Mouse (Mus musculus): ENCODE data around the gene Olfr1198. TPM values are rescaled to one million over a fixed set of nuclear protein-coding genes. Genes with fewer than 3 reads are reported as not detected.

The Olfr1198 gene
- not detected in 2 replicates for polyA plus RNA-seq (2012; rRNA removed)

DNA sequence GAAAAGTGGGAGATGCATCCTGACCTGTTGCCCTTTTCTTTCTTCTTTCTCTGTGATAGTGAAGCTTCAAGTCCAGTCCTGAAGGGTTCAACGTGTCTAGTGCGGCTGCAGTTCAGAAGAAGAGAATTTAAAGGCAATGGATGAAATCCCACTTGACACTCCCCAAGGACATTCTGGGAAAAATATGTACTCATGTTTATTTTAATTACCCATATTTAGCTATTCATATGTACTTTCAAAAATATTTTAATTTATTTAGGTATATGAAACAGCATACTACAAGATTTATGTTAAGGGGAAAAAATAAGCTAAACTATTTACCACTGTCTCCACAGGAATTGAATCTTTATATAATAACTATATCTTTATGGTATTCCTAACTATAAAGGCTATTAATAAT, at the start of gene Olfr1198:
Gene Olfr1198, minus strand, starts transcription at position 101 of the 400 bp plus-strand sequence.
- no peak for DNase-seq (ENCODE audit: low spot score)

- DNase-seq (ENCODE audit: low spot score): no peak
Observed at GRCm38 (mm10) chr2:88792736-88793135, 41.6 kb upstream of the Olfr1198 start, which contains the start of gene Olfr1201. Gene Olfr1201, plus strand, starts transcription at chr2:88793036.

DNA sequence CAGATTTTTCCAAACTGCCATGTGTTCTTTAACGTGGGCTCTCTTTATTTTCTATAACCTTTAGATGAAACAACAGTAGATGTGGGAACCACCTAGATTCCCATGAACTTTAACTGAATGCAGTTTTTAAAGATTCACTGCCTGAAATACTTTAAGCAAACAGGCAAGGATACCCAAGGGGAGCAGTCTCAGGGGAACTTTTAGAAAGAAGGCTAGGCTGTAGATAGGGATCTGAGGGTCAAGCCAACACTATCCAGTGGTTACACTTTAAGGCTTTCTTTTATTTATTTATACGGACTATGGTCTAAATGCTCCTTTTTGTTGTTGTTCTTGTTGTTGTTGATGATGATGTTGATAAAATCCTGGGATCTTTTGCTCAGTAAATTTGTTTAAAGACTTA, 19.2 kb upstream of the Olfr1198 start, which contains the start of gene Olfr1200:
Gene Olfr1200, minus strand, starts transcription at position 101 of the 400 bp plus-strand sequence.
- no peak for DNase-seq (ENCODE audit: low spot score)

GRCm38 (mm10) chr2:88760369-88760768, 9.2 kb upstream of the Olfr1198 start, which contains the start of gene Olfr1199:
Gene Olfr1199, minus strand, starts transcription at chr2:88760469.
- DNase-seq (ENCODE audit: low spot score): no peak

- no peak for DNase-seq (ENCODE audit: low spot score)
Observed at GRCm38 (mm10) chr2:88743379-88743778, 7.8 kb downstream of the Olfr1198 start.

DNA sequence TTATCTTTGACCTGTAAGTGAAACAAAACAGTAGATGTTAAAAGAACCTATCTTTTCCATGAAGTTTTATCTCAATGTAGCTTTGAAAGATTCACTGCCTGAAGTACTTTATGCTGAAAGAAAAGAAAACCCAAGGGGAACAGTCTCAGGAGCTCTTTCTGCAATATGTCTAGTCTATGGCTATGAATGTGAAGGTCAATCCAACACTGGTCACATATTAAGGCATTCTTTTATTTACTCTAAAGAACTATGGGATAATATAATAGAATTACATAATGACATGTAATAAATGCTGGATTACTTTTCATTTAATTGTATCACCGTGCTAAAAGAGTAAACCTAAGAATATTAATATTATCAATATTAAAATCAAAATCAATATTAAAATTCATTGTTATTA, 18.9 kb downstream of the Olfr1198 start, which contains the start of gene Olfr1197:
Gene Olfr1197, minus strand, starts transcription at position 101 of the 400 bp plus-strand sequence.
- no peak for DNase-seq (ENCODE audit: low spot score)

- no peak for DNase-seq (ENCODE audit: low spot score)
Observed at GRCm38 (mm10) chr2:88704497-88704896, 46.7 kb downstream of the Olfr1198 start, which contains the start of gene Olfr1196. Gene Olfr1196, minus strand, starts transcription at chr2:88704597.

Other genes starting within 250 kb of the Olfr1198 start
- not detected in 2 replicates for gene Olfr1186, start 232.8 kb downstream of the Olfr1198 start, polyA plus RNA-seq (2012; rRNA removed)
- gene Olfr1188, start 194.4 kb downstream of the Olfr1198 start, polyA plus RNA-seq (2012; rRNA removed): not detected in 2 replicates
- gene Olfr1189, start 164.9 kb downstream of the Olfr1198 start, polyA plus RNA-seq (2012; rRNA removed): not detected in 2 replicates
- gene Olfr1191-ps1, start 110.8 kb downstream of the Olfr1198 start, polyA plus RNA-seq (2012; rRNA removed): not detected in 2 replicates
- not detected in 2 replicates for gene Olfr1192-ps1, start 102.9 kb downstream of the Olfr1198 start, polyA plus RNA-seq (2012; rRNA removed)
- not detected in 2 replicates for gene Olfr1193, start 75.7 kb downstream of the Olfr1198 start, polyA plus RNA-seq (2012; rRNA removed)
- gene Olfr1195, start 62.2 kb downstream of the Olfr1198 start, polyA plus RNA-seq (2012; rRNA removed): not detected in 2 replicates
- not detected in 2 replicates for gene Olfr1196, start 46.8 kb downstream of the Olfr1198 start, polyA plus RNA-seq (2012; rRNA removed)
- gene Olfr1197, start 19.0 kb downstream of the Olfr1198 start, polyA plus RNA-seq (2012; rRNA removed): not detected in 2 replicates
- not detected in 2 replicates for gene Olfr1199, start 9.1 kb upstream of the Olfr1198 start, polyA plus RNA-seq (2012; rRNA removed)
- gene Olfr1200, start 19.1 kb upstream of the Olfr1198 start, polyA plus RNA-seq (2012; rRNA removed): not detected in 2 replicates
- gene Olfr1201, start 41.7 kb upstream of the Olfr1198 start, polyA plus RNA-seq (2012; rRNA removed): not detected in 2 replicates
- not detected in 2 replicates for gene Olfr1202, start 63.1 kb upstream of the Olfr1198 start, polyA plus RNA-seq (2012; rRNA removed)
- gene Olfr1205, start 78.4 kb upstream of the Olfr1198 start, polyA plus RNA-seq (2012; rRNA removed): not detected in 2 replicates
- gene Olfr1204, start 97.9 kb upstream of the Olfr1198 start, polyA plus RNA-seq (2012; rRNA removed): not detected in 2 replicates
- not detected in 2 replicates for gene Olfr1206, start 111.9 kb upstream of the Olfr1198 start, polyA plus RNA-seq (2012; rRNA removed)
- not detected in 2 replicates for gene Olfr1208, start 150.9 kb upstream of the Olfr1198 start, polyA plus RNA-seq (2012; rRNA removed)
- gene Olfr1209, start 163.8 kb upstream of the Olfr1198 start, polyA plus RNA-seq (2012; rRNA removed): not detected in 2 replicates
- not detected in 2 replicates for gene Olfr1211, start 186.7 kb upstream of the Olfr1198 start, polyA plus RNA-seq (2012; rRNA removed)
- gene Olfr1212, start 202.6 kb upstream of the Olfr1198 start, polyA plus RNA-seq (2012; rRNA removed): not detected in 2 replicates
- not detected in 2 replicates for gene Gm13762, start 228.9 kb upstream of the Olfr1198 start, polyA plus RNA-seq (2012; rRNA removed)
- gene Olfr1214, start 241.3 kb upstream of the Olfr1198 start, polyA plus RNA-seq (2012; rRNA removed): not detected in 2 replicates

Data from urinary bladder, adult 2 months (tissue).